Mouse (Mus musculus): ENCODE measurements at regions not wholly inside any gene's neighbourhood (a gene's known extent, or its start where the extent isn't known, plus 50 kb on each side); places are given as distances from the start of the nearest gene placed in this dataset.

DNA sequence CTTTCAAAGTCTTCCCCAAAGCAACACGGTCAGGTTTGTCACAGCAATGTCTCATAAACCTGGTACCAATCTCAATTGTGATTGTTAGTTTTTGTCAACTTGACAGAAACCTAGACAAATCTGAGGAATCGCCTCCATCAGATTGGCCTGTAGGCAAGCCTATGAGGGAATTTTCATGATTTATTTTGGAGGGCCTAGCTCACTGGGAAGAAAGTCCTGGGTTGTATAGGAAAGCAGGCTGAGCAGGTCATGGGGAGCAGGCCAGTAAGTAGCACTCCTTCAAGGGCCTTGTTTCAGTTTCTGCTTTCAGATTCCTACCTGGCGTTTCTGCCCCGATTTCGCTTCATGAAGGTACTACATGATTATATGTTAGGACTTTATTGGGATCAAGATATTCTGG, 144.1 kb upstream of the Cdkn2b start:
- intact Hi-C loops (cut with DNase I): no loop called here

DNA sequence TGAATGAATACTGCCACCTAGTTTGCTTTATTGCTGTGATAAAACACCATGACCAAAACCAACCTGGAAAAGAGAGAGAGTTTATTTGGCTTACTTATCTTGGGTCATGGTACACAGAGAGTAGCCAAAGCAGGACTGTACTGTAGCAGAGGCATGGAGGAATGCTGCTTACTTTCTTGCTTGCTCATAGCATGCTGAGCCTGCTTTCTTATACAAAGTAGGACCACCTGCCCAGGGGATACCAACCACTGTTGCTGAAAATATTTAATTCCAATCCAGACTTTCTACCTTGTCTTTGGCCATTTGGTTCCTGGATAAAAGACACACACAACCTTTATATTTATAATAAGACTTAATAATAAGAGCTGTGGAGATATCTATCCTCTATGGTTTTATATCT, 142.2 kb upstream of the Cdkn2b start:
- intact Hi-C loops (cut with DNase I): no loop called here
- no peak for DNase-seq

More for the DNA sequence above, 144.1 kb upstream of the Cdkn2b start:
- no peak for DNase-seq

DNA sequence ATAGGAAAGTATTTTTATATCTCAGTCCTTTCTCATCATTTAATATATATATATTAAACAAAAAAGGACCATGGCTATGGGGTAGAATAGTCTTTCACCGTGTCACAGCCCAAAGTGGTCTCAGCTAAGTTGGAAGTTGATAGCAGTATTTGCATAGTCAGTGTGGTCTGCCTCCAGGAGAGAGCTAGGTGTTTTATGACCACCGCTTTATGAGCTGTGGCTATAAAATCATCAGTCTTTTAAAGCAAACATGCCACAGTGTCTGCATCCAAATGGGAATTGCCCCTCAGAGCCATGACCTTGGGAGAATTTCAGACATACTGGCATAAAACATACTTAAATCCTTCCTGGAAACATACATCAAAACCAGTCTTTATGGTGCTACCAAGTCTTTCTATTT, 140.9 kb upstream of the Cdkn2b start:
- DNase-seq: no peak
- intact Hi-C loops (cut with DNase I): no loop called here

DNA sequence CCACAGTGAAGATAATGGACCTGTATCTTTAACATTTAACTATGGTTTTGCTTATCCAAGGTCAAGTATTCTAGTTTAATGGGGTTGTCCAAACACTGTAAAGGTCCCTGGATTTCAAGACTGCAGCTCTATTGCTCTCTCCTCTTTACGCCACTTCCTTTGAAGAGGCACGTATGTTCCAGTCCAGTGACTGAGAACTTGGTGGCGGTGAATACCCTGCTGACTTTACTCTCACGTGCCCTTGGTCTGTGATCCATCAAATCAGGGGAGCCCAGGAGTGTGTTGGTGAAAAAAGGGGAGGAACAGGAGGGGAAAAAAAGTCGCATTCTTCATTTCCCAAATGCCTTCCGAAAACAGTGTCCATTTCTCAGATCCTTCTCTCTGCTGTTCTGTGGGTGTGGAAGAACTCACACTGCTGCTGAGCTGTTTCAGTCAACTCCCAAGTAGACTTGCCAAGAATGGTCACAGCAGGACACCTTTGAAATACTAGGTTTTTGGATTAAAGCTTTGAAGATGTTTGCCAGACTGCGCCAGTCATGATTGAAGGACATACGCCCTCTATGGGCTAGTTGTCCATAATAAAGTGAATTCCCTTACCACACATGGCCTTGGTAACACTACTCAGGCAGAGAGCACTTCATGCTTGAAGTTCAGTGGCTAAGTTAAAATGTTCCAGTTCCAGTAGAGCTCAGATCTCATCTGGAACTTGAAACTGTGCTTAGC, 136.1 kb upstream of the Cdkn2b start:
- DNase-seq: no peak
- intact Hi-C loops (cut with DNase I): no loop called here

DNA sequence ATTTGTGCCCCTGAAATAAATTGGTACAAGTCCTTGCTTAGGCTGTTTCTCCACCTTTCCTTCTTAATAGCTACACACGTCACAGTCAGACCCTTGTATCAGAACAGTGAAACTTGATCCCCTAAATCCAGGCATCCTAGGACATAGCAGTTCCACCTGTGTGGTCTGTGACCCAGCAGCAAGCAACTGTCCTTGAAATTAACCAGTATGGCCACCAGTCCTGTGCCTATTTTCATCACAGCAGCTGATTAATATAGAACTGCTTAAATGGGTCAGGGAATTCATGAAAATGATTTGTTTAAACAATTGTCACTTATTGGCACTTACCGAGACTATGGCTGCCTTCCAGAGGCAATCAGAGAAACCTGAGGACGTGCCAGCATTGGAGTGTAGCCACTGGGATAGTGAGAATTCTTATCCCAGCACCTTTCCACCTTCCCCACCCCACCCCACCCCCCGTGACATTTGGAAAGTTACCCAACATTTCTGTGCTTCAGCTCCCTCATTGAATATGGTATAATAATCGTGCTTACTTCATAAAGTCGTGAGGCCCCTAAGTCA, 135.4 kb upstream of the Cdkn2b start:
- DNase-seq: peak; percentile 9 to 41
- intact Hi-C loops (cut with DNase I): no loop called here

GRCm38 (mm10) chr4:89445214-89446155, 134.6 kb upstream of the Cdkn2b start:
- intact Hi-C loops (cut with DNase I): no loop called here

DNA sequence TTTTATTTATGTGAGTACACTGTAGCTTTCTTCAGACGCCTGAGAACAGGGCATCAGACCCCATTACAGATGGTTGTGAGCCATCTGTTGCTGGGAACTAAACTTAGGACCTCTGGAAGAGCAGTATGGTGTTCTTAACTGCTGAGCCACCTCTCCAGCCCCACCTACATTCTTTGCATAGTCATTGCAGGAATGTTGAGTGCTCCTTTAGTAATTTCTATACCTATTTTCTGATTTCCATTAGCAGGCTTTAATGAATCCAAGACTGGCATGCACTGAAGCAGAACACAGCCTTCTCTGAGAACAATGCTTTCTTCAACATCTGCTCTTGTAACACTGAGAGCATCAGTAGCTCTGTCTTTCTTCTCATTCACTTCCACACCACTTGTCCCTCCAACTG, 131.7 kb upstream of the Cdkn2b start:
- no peak for DNase-seq
- intact Hi-C loops (cut with DNase I): no loop called here

More at GRCm38 (mm10) chr4:89445214-89446155, 134.6 kb upstream of the Cdkn2b start:
- no peak for DNase-seq

GRCm38 (mm10) chr4:89440821-89441220, 130.0 kb upstream of the Cdkn2b start:
- no peak for DNase-seq
- intact Hi-C loops (cut with DNase I): no loop called here

- DNase-seq: no peak
- intact Hi-C loops (cut with DNase I): no loop called here
Observed at GRCm38 (mm10) chr4:89440326-89440725, 129.5 kb upstream of the Cdkn2b start.

- intact Hi-C loops (cut with DNase I): no loop called here
- no peak for DNase-seq
Observed at GRCm38 (mm10) chr4:89438665-89439064, 127.8 kb upstream of the Cdkn2b start.

- intact Hi-C loops (cut with DNase I): no loop called here
- DNase-seq: no peak
Observed at GRCm38 (mm10) chr4:89436764-89437163, 125.9 kb upstream of the Cdkn2b start.

DNA sequence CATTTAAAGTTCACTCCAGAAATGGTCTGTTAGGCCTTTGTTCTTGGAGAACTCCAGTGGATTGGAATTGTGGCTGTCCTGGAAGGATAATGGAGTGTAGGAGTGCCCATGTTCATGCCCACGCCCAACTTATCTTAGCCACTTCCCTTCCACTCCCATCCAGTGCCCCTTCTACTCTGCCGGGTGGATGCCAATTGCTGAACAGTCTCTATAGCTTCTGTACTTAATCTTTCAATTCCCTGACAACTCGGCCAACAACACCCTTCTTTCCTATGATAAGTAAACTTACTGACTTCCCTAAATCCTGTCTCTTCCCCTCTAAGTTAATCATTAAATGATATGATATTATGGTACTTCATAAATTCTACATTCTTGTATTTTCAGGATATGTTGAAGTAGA, 123.3 kb upstream of the Cdkn2b start:
- intact Hi-C loops (cut with DNase I): no loop called here
- DNase-seq: no peak

DNA sequence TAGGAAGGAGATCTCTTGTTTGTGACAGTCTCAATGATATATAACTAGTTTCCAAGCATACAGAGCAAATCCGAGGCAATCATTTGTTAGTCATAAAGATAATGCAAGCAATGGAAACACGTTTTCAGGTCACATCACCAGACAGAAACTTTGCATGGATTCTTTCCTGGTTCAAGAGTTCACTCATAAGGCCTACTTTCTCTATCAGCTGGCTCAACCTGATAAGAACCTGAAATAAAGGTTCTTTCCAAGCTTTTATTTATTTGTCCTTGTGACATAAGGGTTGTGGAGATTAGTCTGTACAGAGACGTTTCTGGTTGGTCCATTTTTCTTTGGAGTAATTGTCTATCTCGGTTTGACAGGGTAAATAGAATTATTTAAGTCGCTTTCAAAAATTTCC, 122.7 kb upstream of the Cdkn2b start:
- intact Hi-C loops (cut with DNase I): no loop called here
- DNase-seq: no peak

DNA sequence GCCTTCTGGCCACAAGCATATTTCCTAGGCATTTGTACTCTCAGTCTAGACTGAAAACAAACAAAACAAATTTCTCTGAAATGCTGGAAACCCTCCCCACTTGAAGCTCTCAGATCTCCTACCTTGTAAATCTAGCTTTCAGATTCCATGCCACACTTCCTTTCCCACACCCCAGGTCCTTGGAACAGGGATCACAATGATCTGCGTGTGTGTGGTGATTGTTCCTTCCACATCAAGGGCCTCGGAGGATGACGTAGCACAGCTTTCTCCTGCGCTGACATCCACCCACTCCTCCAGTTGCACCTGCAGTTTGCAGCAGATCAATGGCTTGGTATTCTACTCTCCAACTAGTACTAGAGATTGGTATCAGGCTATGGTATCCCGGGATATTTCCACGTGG, 120.7 kb upstream of the Cdkn2b start:
- intact Hi-C loops (cut with DNase I): no loop called here
- no peak for DNase-seq

DNA sequence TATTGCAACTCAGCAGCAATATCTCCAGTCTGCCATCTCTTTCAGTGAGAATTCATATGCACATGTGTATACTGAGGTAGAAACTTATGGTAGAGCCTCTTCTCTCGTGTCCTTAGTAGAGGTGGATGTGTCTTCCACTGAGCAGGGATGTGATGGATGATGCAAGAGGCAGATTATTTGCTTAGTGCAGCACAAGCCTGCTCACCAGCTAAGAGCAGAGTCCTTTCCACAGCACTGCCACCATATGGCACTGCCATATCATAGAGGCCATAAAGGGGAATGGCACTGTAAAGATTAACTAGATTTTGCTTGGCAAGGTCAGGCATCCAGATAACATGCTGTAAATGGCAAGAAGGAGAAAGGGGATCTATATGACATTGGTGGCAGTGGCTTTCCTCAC, 117.6 kb upstream of the Cdkn2b start:
- intact Hi-C loops (cut with DNase I): no loop called here
- DNase-seq: no peak

GRCm38 (mm10) chr4:89427345-89428293, 116.8 kb upstream of the Cdkn2b start:
- peak; percentile 20 to 53 for DNase-seq
- intact Hi-C loops (cut with DNase I): no loop called here

GRCm38 (mm10) chr4:89425916-89426315, 115.1 kb upstream of the Cdkn2b start:
- no peak for DNase-seq
- intact Hi-C loops (cut with DNase I): no loop called here

DNA sequence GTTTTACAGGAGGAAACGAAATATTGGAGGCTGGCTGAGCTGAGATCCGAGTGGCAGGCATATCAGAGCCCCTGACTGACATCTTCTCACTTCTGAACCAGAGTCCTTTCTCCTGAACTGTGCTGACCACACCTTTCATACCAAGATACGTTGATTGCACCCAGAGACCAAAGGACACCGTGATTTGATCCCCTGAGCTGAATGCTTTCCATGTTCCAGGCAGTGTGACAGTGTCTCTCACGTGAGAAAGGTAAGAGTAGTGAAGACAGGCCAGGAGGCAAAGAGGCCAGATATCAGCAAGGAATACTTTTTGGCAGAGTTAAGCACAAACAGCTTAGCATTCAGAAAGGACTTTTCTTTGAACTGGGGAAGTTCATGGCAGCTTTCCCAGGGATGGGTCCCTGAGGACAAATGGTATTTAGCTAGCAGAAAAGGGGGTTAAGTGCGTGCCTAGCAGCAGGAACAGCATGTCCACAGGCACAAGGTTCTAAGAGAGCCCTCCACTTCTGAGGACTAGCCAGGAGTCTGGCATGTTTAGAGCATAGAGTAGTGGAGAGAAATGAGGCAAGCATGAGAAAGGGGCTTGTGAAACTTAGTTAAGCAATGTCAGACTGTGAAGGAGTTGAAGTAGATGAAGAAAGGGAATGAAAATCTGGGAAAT, 111.0 kb upstream of the Cdkn2b start:
- peak; percentile 44 to 49 for DNase-seq

GRCm38 (mm10) chr4:89420868-89421267, 110.0 kb upstream of the Cdkn2b start:
- intact Hi-C loops (cut with DNase I): no loop called here
- no peak for DNase-seq

More for the DNA sequence above, 111.0 kb upstream of the Cdkn2b start:
- intact Hi-C loops (cut with DNase I): no loop called here

DNA sequence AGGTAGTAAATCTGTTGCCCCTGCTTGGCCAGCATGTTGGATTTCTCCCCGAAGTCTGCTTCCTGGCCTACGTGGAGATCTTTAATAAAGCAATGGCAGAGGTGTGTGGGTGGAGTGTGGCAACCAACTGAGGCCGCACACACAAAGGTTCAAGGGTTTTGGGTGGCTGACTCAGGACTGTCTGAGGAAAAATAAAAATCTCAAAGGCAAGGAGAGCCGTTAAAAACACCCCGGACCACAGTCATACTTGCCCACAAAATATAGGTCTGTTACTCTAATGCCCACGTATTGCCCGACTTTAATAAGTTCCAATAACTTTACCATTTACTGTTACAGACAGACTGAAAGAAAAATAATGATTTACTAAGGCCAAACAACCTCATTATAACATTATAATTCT, 108.7 kb upstream of the Cdkn2b start:
- no peak for DNase-seq
- intact Hi-C loops (cut with DNase I): no loop called here
